Mouse (Mus musculus) natural killer cell, adult 2 months (primary cell): ENCODE data around the gene Tspan15.

ENCODE experiments used
- DNase-seq, 2 experiments: peaks; one replicate each; pipeline ENCODE4 v3.0.0; 2022; ENCODE audit warnings: low spot score in 2 of 2

Gene Tspan15

GRCm38 (mm10) chr10:62190821-62191220 lies 40.2 kb downstream of the Tspan15 start:
- no peak for DNase-seq

GRCm38 (mm10) chr10:62189910-62190309 lies 41.1 kb downstream of the Tspan15 start:
- DNase-seq = peak; percentile 28 to 64

GRCm38 (mm10) chr10:62189303-62189702 lies 41.7 kb downstream of the Tspan15 start:
- DNase-seq = no peak

- DNase-seq = peak; percentile 75 to 82
These were observed 44.2 kb downstream of the Tspan15 start for GRCm38 (mm10) chr10:62186882-62187281.

- DNase-seq = peak; percentile 91 to 94
These were observed 48.0 kb downstream of the Tspan15 start for GRCm38 (mm10) chr10:62183053-62183452.

GRCm38 (mm10) chr10:62182471-62183014 lies 48.5 kb downstream of the Tspan15 start:
- DNase-seq = no peak

GRCm38 (mm10) chr10:62181701-62182100 lies 49.4 kb downstream of the Tspan15 start:
- no peak for DNase-seq

- no peak for DNase-seq
These were observed 51.1 kb downstream of the Tspan15 start for GRCm38 (mm10) chr10:62179944-62180343.

- no peak for DNase-seq
These were observed 56.3 kb downstream of the Tspan15 start for GRCm38 (mm10) chr10:62174533-62175313.

GRCm38 (mm10) chr10:62173941-62174448 lies 57.1 kb downstream of the Tspan15 start:
- DNase-seq = no peak

- no peak for DNase-seq
These were observed 58.1 kb downstream of the Tspan15 start for GRCm38 (mm10) chr10:62172841-62173553.

- no peak for DNase-seq
These were observed 68.6 kb downstream of the Tspan15 start for GRCm38 (mm10) chr10:62162410-62162809.

GRCm38 (mm10) chr10:62149929-62150328 lies 81.1 kb downstream of the Tspan15 start:
- DNase-seq = no peak

- DNase-seq = no peak
These were observed 83.4 kb downstream of the Tspan15 start for GRCm38 (mm10) chr10:62147466-62148248.

- no peak for DNase-seq
These were observed 85.1 kb downstream of the Tspan15 start for GRCm38 (mm10) chr10:62145957-62146356.

GRCm38 (mm10) chr10:62143820-62144219 lies 87.2 kb downstream of the Tspan15 start, which contains the start of gene Fam241b:
Gene Fam241b, minus strand, starts transcription at chr10:62143920.
- DNase-seq = no peak

GRCm38 (mm10) chr10:62138040-62138439 lies 93.0 kb downstream of the Tspan15 start:
- DNase-seq = no peak

- no peak for DNase-seq
These were observed 93.9 kb downstream of the Tspan15 start for GRCm38 (mm10) chr10:62137150-62137549.

GRCm38 (mm10) chr10:62135696-62136470 lies 95.2 kb downstream of the Tspan15 start:
- no peak for DNase-seq
